ENCODE assay signal across 8 mouse cellular contexts in genomic region chr3:109122641-109123530, GRCm38 (mm10). TPM values are rescaled to one million over a fixed set of nuclear protein-coding genes. Genes with fewer than 3 reads are reported as not detected.
A peak's percentile ranks its signal among the peaks of the same experiment; 100 is the strongest.
DNase-seq lines count a peak whose midpoint lies in the region; ATAC-seq lines count a peak whose summit lies in the region.

TSS of gene Slc25a24 (plus strand) at chr3:109123149.

- no peaks in the 10 kb centered on the region for H3K36me3 ChIP-seq in forebrain, embryonic 12.5 days (replicated peaks)
- H3K36me3 ChIP-seq in macrophage (ENCODE audit: inconsistent target), result no peaks in the 10 kb centered on the region

- DNase-seq in Muller cell, postnatal 12 days (ENCODE audit: inconsistent ontology term), result peak; percentile 77
- peak; percentile 30 for DNase-seq in brain, adult 2 months (ENCODE audit: low read depth, low spot score)
- peak; percentile 37 for DNase-seq in heart, postnatal 25 days (ENCODE audit: low spot score)
- DNase-seq in layer of hippocampus, postnatal 36 days, result peak; percentile 9 to 10
- DNase-seq in retina, postnatal 7 days (ENCODE audit: low read depth, low spot score), result peak; percentile 25
- peak; percentile 51 to 62 for DNase-seq in urinary bladder, postnatal 36 days (ENCODE audit: low spot score in 2 of 2)

- peak within 1 kb of the TSS; percentile 63 for H3K27ac ChIP-seq in forebrain, embryonic 12.5 days
- peak within 1 kb of the TSS; percentile 71 for H3K27ac ChIP-seq in macrophage

- H3K9me3 ChIP-seq in forebrain, embryonic 12.5 days, result no peaks in the 10 kb centered on the region

- peak within 1 kb of the TSS; percentile 77 for H3K4me2 ChIP-seq in forebrain, embryonic 12.5 days

- WGBS in forebrain, embryonic 12.5 days, result 2% methylated on average over 34 of the region's 49 CpGs
- 0% methylated on average over 25 of the region's 49 CpGs for WGBS in macrophage (ENCODE audit: missing documents)

- peaks cover 4% of the 10 kb centered on the region; the same call in 1 of the 2 replicates for H3K27me3 ChIP-seq in forebrain, embryonic 12.5 days

- H3K4me1 ChIP-seq in forebrain, embryonic 12.5 days, result peaks cover 12% of the 10 kb centered on the region

- H3K9ac ChIP-seq in forebrain, embryonic 12.5 days, result peak within 1 kb of the TSS; percentile 89

- intact Hi-C loops in heart, postnatal 25 days (cut with DNase I), result no loop called here

- H3K79me2 ChIP-seq in macrophage (ENCODE audit: inconsistent target), result peaks cover 46% of the 10 kb centered on the region

- ATAC-seq in forebrain, embryonic 12.5 days (ENCODE audit: low FRiP score), result peak; percentile 90

- peak within 1 kb of the TSS; percentile 77 for H3K4me3 ChIP-seq in forebrain, embryonic 12.5 days (replicated peaks)
- peak within 1 kb of the TSS; percentile 72 for H3K4me3 ChIP-seq in macrophage (ENCODE audit: inconsistent target)

RNA-seq across cellular contexts. Expression of gene Slc25a24, which starts in this region (rescaled TPM):
- 17.1 and 21.5 TPM in 2 replicates for polyA plus RNA-seq in forebrain, embryonic 12.5 days (2016; fragmentation: Nextera tagmentation; extraction: Ambion mirVana)
- total RNA-seq in heart, postnatal 25 days (2021), result 1 to 10 TPM; 6.1 to 6.7 TPM
- total RNA-seq in layer of hippocampus, postnatal 36 days (2021), result 1 to 10 TPM; 2.9 to 3.0 TPM
- total RNA-seq in macrophage (2018; cell fraction: chromatin; rRNA removed), result 10 to 100 TPM in 21 of 26 experiments, 1 to 10 TPM in 5; 6.2 to 34.1 (median 15.5) TPM
- total RNA-seq in macrophage (2018; cell fraction: cytosol; rRNA removed), result 10 to 100 TPM; 31.3 to 49.1 (median 39.6) TPM
- 10 to 100 TPM; 12.2 to 61.0 (median 27.4) TPM for total RNA-seq in macrophage (2018; cell fraction: nucleus; rRNA removed)
- 27.3 to 48.9 TPM (median 37.5 TPM) in 3 replicates for polyA plus RNA-seq in macrophage (2018)

Comparison
In these comparisons a context has a peak if more than half of its experiments do, and no peak if none do; other contexts are left out.
1. Peak in every context shown above with its lines: DNase-seq, ATAC-seq, H3K4me3 ChIP-seq and H3K27ac ChIP-seq.
2. DNase-seq: peak in every context shown above with its lines; median percentile 77 in Muller cell, postnatal 12 days; 56 in urinary bladder, postnatal 36 days; 37 in heart, postnatal 25 days; 30 in brain, adult 2 months; 25 in retina, postnatal 7 days; 10 in layer of hippocampus, postnatal 36 days.